Mouse (Mus musculus) spleen, adult 12 weeks (tissue): ENCODE data around the gene Prox1.

ENCODE experiments used
- DNase-seq: peaks from one replicate; pipeline ENCODE4 v3.0.0; 2022; ENCODE audit warnings: low spot score

Prox1 gene

GRCm38 (mm10) chr1:190172979-190173461, 2.5 kb upstream of the Prox1 start:
- no peak for DNase-seq

GRCm38 (mm10) chr1:190172311-190172978, 1.9 kb upstream of the Prox1 start:
- no peak for DNase-seq

GRCm38 (mm10) chr1:190171750-190172149, 1.2 kb upstream of the Prox1 start:
- no peak for DNase-seq

- no peak for DNase-seq
These were observed 827 bp upstream of the Prox1 start for GRCm38 (mm10) chr1:190171341-190171740.

GRCm38 (mm10) chr1:190170819-190171216, 304 bp upstream of the Prox1 start:
- no peak for DNase-seq

GRCm38 (mm10) chr1:190168761-190169671, 1.5 kb downstream of the Prox1 start:
- no peak for DNase-seq

- DNase-seq = no peak
These were observed 2.4 kb downstream of the Prox1 start for GRCm38 (mm10) chr1:190168115-190168514.

- DNase-seq = no peak
These were observed 2.9 kb downstream of the Prox1 start for GRCm38 (mm10) chr1:190167609-190168008.

- no peak for DNase-seq
These were observed 5.0 kb downstream of the Prox1 start for GRCm38 (mm10) chr1:190165511-190165910.

- no peak for DNase-seq
These were observed 7.0 kb downstream of the Prox1 start for GRCm38 (mm10) chr1:190163471-190163870.

GRCm38 (mm10) chr1:190161708-190162465, 8.6 kb downstream of the Prox1 start:
- DNase-seq = no peak

GRCm38 (mm10) chr1:190161288-190161687, 9.2 kb downstream of the Prox1 start:
- DNase-seq = no peak

GRCm38 (mm10) chr1:190159457-190159856, 11.1 kb downstream of the Prox1 start:
- no peak for DNase-seq

GRCm38 (mm10) chr1:190155751-190156150, 14.8 kb downstream of the Prox1 start:
- DNase-seq = no peak

- no peak for DNase-seq
These were observed 15.5 kb downstream of the Prox1 start for GRCm38 (mm10) chr1:190155021-190155420.

GRCm38 (mm10) chr1:190154292-190154691, 16.2 kb downstream of the Prox1 start:
- DNase-seq = no peak

- no peak for DNase-seq
These were observed 17.9 kb downstream of the Prox1 start for GRCm38 (mm10) chr1:190152603-190153002.

GRCm38 (mm10) chr1:190149233-190149741, 21.2 kb downstream of the Prox1 start:
- DNase-seq = no peak

- no peak for DNase-seq
These were observed 21.8 kb downstream of the Prox1 start for GRCm38 (mm10) chr1:190148661-190149232.

- DNase-seq = no peak
These were observed 22.7 kb downstream of the Prox1 start for GRCm38 (mm10) chr1:190147816-190148215.

GRCm38 (mm10) chr1:190144416-190144815, 26.1 kb downstream of the Prox1 start:
- no peak for DNase-seq

- no peak for DNase-seq
These were observed 26.9 kb downstream of the Prox1 start for GRCm38 (mm10) chr1:190143593-190143992.
